Mouse (Mus musculus): ENCODE data around the gene 9530003J23Rik.

The 9530003J23Rik gene

DNA sequence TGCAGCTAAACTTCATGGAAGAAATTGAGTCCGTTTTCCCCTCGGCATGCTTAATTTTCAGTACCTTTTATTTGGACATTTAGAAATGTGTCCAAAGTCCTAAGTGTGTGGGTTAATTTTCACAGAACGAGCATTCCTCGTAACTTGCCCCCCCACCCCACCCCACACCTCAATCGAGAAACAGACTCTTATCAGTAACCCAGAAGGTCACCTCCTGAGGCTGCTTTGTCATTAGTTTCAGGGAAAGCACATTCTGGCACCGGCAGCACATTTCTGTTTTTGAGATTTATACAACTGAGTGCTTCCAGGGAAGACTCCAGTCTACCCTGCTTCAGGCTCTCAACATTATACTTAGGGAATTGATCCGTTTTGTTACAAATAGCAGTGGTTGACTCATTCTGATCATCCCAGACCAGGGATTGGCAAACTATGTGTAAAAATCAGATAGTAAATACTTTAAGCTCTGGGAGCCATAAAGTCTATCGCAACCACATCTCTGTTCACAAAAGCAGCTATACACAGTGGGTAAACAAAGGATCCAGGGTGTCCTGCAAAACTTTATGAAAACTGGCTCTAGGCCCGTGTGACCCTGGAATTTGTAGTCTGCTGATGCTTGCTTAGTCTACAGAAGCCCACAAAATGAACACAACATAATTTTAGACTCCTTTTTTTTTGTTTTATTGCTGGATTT lies 53.0 kb downstream of the 9530003J23Rik start:
- DNase-seq (ENCODE audit: low spot score in 2 of 2), result no peak

All from frontal cortex, postnatal 25 days (tissue).